Mouse (Mus musculus): ENCODE data around the gene Mex3a.

Gene Mex3a

GRCm38 (mm10) chr3:88532299-88532674 lies at the start of gene Mex3a:
Mex3a (plus strand) TSS chr3:88532395.
- DNase-seq: no peak

DNA sequence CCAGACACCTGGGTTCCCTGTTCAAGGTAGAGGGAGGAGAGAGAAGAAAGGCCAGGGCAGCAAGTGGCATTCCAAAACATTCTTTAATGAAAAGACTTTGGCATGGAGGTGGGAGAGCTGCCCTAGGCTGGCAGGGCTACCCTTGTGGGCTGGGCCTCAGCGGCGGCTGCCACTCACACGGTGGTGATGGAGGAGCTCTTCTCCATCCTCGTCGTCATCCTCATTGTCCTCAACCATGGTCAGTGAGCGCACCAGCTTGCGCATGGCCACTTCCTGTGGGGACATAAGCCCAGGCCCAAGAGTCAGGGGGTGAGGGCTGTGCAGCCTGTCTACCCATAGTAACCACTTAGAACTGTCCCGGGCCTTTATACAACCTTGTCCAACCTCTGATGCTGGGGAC lies 49.1 kb upstream of the Mex3a start:
- no peak for DNase-seq

DNA sequence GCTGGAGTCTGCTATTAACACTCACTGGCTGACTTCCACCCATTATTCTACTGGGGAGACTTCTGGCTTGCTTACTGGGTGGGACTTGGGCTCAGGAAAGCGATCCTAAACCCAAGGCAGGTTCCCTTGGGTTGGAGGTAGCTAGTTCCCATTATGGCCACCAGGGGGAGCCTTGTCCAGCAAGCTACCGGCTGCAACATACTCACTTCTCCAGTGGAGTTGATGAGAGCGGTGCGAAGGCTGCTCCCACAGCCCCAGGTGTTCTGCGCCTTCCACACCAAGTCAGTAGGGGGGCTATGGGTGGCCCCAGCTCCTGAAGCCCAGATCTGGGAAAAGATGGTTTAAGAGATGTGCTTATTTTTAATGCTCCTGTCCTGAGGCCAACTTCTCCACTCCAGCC lies 48.6 kb upstream of the Mex3a start:
- DNase-seq: peak; percentile 76

DNA sequence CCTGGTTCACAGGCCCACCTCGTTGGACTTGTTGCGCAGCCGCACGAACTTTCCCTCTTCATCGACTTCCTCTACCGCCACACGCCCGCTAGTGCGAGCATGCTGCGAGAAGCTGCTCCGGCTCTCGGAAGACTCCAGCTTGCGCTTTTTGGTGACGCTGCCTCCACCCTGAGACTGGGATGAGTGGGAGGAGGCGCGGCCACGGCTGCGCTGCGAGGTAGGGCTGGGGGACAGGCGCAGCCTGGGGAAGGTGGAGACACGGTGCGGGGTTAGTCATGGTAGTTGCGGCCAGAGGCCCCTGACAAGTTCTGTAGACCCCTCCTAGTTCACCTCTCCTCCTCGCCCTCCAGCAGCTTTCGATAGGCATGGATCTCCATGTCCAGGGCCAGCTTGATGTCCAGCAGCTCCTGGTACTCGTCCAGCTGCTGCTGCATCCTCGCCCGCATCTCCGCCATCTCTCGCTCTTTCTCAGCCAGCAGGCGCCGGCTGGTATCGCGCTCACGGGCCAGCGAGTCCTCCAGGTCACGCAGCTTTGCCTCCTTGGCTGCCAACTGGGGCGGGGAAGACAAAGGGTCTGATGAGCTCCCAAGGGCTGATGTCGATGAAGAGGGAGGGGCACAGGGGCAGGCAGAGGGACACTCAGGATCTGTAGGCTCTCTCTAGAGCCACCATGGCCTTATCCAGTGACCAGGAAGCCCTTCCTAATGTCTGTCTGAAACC lies 47.4 kb upstream of the Mex3a start:
- peak; percentile 68 for DNase-seq

DNA sequence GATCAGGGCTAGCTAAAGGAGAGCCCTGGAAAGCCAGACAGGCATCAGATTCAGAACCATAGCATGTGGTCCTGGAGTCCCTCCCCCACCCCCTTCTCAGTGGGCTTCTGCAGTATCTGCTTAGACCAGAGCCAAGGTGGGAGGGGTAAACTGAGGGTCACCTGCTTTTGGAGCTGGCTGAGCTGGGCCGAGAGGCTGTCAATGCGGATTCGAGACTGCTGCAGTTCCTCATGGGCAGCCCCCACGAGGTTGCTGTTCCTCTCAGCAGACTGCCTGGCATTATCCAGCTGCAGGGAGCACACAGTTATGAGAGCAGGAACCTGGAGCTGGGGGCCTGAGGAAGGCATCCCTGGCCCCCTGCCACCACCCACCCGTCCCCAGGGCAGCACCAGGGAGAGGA lies 46.2 kb upstream of the Mex3a start:
- DNase-seq: no peak

DNA sequence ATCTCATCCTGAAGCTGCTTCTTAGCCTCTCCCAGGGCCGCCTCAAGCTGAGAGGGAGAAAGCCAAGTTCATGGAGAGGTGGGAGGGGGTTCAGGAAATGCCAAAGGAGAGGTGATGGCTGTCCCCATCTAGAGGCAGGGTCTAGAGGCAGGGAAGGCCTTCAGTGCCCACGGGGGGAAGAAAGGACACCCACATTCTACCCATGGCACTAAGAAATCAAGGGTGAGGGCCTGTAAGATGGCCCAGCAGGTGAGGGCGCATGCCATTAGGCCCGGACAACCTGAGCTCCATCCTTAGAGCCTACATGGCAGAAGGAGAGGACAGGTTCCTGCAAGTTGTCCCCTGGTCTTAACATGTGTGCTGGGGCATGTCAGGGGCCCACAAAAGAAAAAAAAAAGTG lies 45.3 kb upstream of the Mex3a start:
- DNase-seq: no peak

GRCm38 (mm10) chr3:88487396-88487795 lies 44.8 kb upstream of the Mex3a start:
- no peak for DNase-seq

GRCm38 (mm10) chr3:88493706-88494582 lies 38.3 kb upstream of the Mex3a start:
- DNase-seq: no peak

- peak; percentile 57 for DNase-seq
Measured at GRCm38 (mm10) chr3:88494836-88495628, 37.2 kb upstream of the Mex3a start.

DNA sequence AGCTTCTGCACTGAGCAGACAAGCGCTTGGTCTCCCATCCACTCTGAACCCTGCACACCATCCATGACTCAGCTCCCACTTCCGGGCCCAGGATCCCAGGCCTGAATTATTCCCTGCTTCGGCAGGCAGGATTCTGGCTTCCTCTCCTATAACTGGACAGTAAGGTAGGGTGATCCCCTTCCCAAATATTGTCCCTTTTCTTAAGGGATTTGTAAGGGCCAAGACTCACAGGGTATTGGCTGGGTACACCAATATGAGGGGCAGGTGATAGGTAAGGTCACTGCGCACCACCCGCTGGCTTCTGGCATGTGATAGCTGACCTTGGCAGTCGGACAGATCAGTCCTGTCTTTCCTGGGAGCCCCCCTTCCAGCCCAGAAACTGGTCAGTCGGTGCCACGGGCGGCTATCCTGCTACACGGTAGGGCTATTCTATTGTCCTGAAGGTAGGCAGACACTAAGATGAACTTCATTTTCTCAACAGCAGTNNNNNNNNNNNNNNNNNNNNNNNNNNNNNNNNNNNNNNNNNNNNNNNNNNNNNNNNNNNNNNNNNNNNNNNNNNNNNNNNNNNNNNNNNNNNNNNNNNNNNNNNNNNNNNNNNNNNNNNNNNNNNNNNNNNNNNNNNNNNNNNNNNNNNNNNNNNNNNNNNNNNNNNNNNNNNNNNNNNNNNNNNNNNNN lies 36.3 kb upstream of the Mex3a start:
- DNase-seq: no peak

- DNase-seq: no peak
Measured at GRCm38 (mm10) chr3:88499580-88499979, 32.6 kb upstream of the Mex3a start.

DNA sequence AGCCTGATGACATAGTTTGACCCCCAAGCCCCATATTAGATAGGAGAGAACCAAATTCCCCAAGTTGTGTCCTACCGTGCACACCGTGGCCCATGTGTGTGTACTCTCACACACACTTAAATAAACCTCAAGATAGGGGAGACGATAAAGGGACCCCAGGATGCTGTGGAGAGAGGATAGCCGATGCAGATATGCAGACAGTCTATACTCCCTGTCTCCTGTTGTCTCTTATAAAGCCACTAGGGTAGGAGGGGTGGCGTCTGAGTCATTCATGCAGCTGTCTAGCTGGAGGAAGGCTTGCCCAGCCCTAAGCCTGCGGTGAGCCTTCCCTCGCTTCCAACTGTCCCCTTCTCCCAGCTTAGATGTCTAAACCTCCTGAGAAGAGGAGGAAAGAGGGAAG lies 32.1 kb upstream of the Mex3a start:
- DNase-seq: peak; percentile 44

- DNase-seq: peak; percentile 18
Measured at GRCm38 (mm10) chr3:88500655-88501365, 31.4 kb upstream of the Mex3a start.

- no peak for DNase-seq
Measured at GRCm38 (mm10) chr3:88501366-88502030, 30.7 kb upstream of the Mex3a start.

DNA sequence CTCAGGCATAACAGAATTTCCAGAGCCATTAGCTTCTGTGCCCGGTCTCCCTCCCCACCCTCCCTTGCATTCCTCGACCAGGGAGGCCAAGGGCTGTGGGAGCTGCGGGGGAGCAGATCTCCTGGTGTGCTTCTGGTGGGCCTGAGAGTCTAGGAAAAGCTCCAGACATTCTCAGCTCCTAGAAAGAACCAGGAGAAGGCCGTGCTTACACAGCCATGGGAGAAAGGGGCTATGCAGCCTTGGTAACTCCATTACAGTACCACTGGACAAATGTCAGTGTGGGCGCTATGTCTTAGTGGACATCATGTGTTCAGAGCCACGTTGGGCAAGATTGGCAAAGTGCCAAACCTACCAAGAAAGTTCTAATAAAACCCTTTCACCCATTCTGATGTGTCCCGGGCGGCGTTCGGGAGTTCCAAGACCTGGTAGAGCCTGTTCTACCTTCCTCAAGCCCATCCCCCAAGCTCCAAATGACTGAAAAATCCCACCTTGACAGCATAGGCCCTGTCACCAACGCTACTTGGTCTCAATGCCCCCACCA lies 30.1 kb upstream of the Mex3a start:
- no peak for DNase-seq

- peak; percentile 94 for DNase-seq
Measured at GRCm38 (mm10) chr3:88502641-88503504, 29.3 kb upstream of the Mex3a start.

DNA sequence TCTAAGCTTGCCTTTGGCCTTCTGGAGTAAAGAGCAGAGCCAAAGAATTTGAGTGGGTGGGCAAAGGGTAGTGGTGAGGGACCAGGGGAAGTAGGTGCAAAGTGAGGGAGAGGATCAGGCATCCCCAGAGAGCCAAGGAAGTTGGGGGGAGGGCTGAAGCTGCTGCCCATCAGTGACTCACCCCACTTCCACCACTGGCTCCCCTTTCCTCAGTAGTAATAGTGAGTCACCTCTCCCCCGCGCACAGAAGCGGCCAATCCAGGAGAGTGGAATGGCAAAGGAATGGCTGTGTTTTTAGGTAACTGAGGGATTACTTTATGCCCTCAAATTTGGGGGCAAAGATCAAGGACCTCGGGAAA lies 28.7 kb upstream of the Mex3a start:
- peak; percentile 79 for DNase-seq

GRCm38 (mm10) chr3:88503881-88504746 lies 28.1 kb upstream of the Mex3a start:
- no peak for DNase-seq

- no peak for DNase-seq
Measured at GRCm38 (mm10) chr3:88505081-88505480, 27.1 kb upstream of the Mex3a start.

Data from right cerebral cortex, adult 18-20 months (tissue).